In the genomic region with DNA sequence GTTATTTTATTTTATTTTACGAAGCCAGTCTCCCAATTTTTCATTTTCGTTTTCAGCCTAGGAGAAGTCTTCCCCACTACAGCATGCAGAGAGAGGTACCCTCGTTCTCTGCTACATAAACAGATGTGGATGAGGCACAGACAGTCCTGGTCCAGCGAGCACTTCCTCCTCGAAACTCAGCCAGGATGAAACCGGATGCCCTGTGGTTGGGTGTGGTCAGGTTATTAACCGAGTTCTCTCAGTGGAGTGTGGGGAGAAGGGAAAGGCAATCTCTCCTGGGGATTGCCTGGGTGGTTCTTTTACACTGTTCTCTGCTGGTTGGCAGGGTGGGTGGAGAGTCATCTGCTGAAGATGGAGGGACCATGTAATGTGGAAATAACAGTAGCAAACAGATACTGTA, we compare ENCODE assay signal across 10 mouse cellular contexts. TPM values are rescaled to one million over a fixed set of nuclear protein-coding genes. Genes with fewer than 3 reads are reported as not detected.
A peak's percentile ranks its signal among the peaks of the same experiment; 100 is the strongest.
DNase-seq lines count a peak whose midpoint lies in the region; ATAC-seq and TF ChIP-seq lines count a peak whose summit lies in the region.
"Had no signal": no experiment of that assay in that cellular context is flagged by ENCODE, and none has a peak within 500 bp of the region (broad histone marks: within the 10 kb centered on the region; RNA-seq: fewer than 3 reads in every experiment).

No protein-coding gene starts in this region.

- no peak overlapping the region for H3K4me2 ChIP-seq in embryonic facial prominence, embryonic 14.5 days (ENCODE audit: low read depth, low read length)
- H3K4me2 ChIP-seq in hindbrain, embryonic 13.5 days, result no peak overlapping the region
- H3K4me2 ChIP-seq: forebrain, embryonic 12.5 days had no signal

- no peak overlapping the region for H3K4me3 ChIP-seq in embryonic facial prominence, embryonic 14.5 days (ENCODE audit: low read depth, low read length)
- H3K4me3 ChIP-seq in hindbrain, embryonic 13.5 days, result no peak overlapping the region
- H3K4me3 ChIP-seq in layer of hippocampus, adult 2 months, result no peak overlapping the region
- H3K4me3 ChIP-seq: forebrain, embryonic 12.5 days had no signal

- no peak for TF ChIP-seq CTCF in layer of hippocampus, adult 2 months (conservative IDR thresholded peaks at IDR 0.05)

- peak; percentile 42 for DNase-seq in kidney, adult 9 months
- DNase-seq in kidney, adult 8-10 months, result no peak
- DNase-seq in CD4-positive helper T cell, adult 2 months (ENCODE audit: low read depth, low spot score), result peak; percentile 24
- DNase-seq in embryonic facial prominence, embryonic 14.5 days (ENCODE audit: low spot score), result peak; percentile 60
- peak; percentile 35 to 55 for DNase-seq in monocyte, adult 2 months (ENCODE audit: low read depth in 1 of 2, low spot score in 2 of 2)
- DNase-seq in layer of hippocampus, adult 2 months (ENCODE audit: low spot score in 2 of 2), result no peak
- DNase-seq in urinary bladder, postnatal 14 days (ENCODE audit: low spot score), result no peak
- DNase-seq: cerebellum, adult 11-12 months had no signal

- H3K9ac ChIP-seq in embryonic facial prominence, embryonic 14.5 days (ENCODE audit: low read depth, low read length), result no peak overlapping the region
- no peak overlapping the region for H3K9ac ChIP-seq in hindbrain, embryonic 13.5 days
- H3K9ac ChIP-seq: forebrain, embryonic 12.5 days had no signal

- H3K27me3 ChIP-seq in embryonic facial prominence, embryonic 14.5 days (replicated peaks; ENCODE audit: control insufficient read depth, insufficient read depth, low read length), result no peaks in the 10 kb centered on the region
- no peaks in the 10 kb centered on the region for H3K27me3 ChIP-seq in hindbrain, embryonic 13.5 days

- 0 out of 2 replicates have a peak, but pooled peaks cover 3% of the 10 kb centered on the region for H3K4me1 ChIP-seq in embryonic facial prominence, embryonic 14.5 days (ENCODE audit: control insufficient read depth, insufficient read depth, low read length)
- H3K4me1 ChIP-seq in hindbrain, embryonic 13.5 days (replicated peaks), result 0 out of 2 replicates have a peak, but pooled peaks cover 3% of the 10 kb centered on the region

- H3K9me3 ChIP-seq in embryonic facial prominence, embryonic 14.5 days (ENCODE audit: control insufficient read depth, low read length), result no peaks in the 10 kb centered on the region
- no peaks in the 10 kb centered on the region for H3K9me3 ChIP-seq in hindbrain, embryonic 13.5 days
- H3K9me3 ChIP-seq: forebrain, embryonic 12.5 days had no signal

- WGBS in embryonic facial prominence, embryonic 14.5 days, result 30% methylated on average over 7 of the region's 7 CpGs
- 72% methylated on average over 7 of the region's 7 CpGs for whole genome bisulfite sequencing in hindbrain, embryonic 13.5 days

- no peak overlapping the region for H3K27ac ChIP-seq in embryonic facial prominence, embryonic 14.5 days (replicated peaks; ENCODE audit: low read depth, low read length)
- H3K27ac ChIP-seq in hindbrain, embryonic 13.5 days, result no peak overlapping the region
- no peak overlapping the region for H3K27ac ChIP-seq in layer of hippocampus, adult 2 months
- H3K27ac ChIP-seq: forebrain, embryonic 12.5 days had no signal

- no peaks in the 10 kb centered on the region for H3K36me3 ChIP-seq in embryonic facial prominence, embryonic 14.5 days (ENCODE audit: control insufficient read depth, insufficient read depth, low read length)
- no peaks in the 10 kb centered on the region for H3K36me3 ChIP-seq in hindbrain, embryonic 13.5 days
- H3K36me3 ChIP-seq: forebrain, embryonic 12.5 days had no signal

- ATAC-seq in embryonic facial prominence, embryonic 14.5 days (ENCODE audit: low read depth), result peak; percentile 50; the same call in 1 of the 2 replicates
- no peak for ATAC-seq in hindbrain, embryonic 13.5 days (ENCODE audit: low FRiP score)

RNA-seq across cellular contexts. Expression of gene Hnrnpk, which starts 40.6 kb away (rescaled TPM):
- polyA plus RNA-seq in embryonic facial prominence, embryonic 14.5 days (2014; fragmentation: Nextera tagmentation; extraction: Ambion mirVana), result 1,259 and 1,407 TPM in 2 replicates
- polyA plus RNA-seq in hindbrain, embryonic 13.5 days (2015; fragmentation: Nextera tagmentation; extraction: Ambion mirVana), result 1,649 and 1,694 TPM in 2 replicates
- total RNA-seq in layer of hippocampus, adult 2 months (2021), result 100 to 1,000 TPM; 660 to 681 TPM

RNA-seq across cellular contexts. Expression of gene Rmi1, which starts 41.7 kb away (rescaled TPM):
- polyA plus RNA-seq in embryonic facial prominence, embryonic 14.5 days (2014; fragmentation: Nextera tagmentation; extraction: Ambion mirVana), result 22.6 and 23.5 TPM in 2 replicates
- polyA plus RNA-seq in hindbrain, embryonic 13.5 days (2015; fragmentation: Nextera tagmentation; extraction: Ambion mirVana), result 24.4 and 24.7 TPM in 2 replicates
- 10 to 100 TPM; 16.8 to 17.9 TPM for total RNA-seq in layer of hippocampus, adult 2 months (2021)

RNA-seq across cellular contexts. Expression of gene 2210016F16Rik, which starts 58.8 kb away (rescaled TPM):
- polyA plus RNA-seq in embryonic facial prominence, embryonic 14.5 days (2014; fragmentation: Nextera tagmentation; extraction: Ambion mirVana), result 29.1 and 30.3 TPM in 2 replicates
- 26.2 and 27.6 TPM in 2 replicates for polyA plus RNA-seq in hindbrain, embryonic 13.5 days (2015; fragmentation: Nextera tagmentation; extraction: Ambion mirVana)
- 1 to 10 TPM; 6.7 to 7.6 TPM for total RNA-seq in layer of hippocampus, adult 2 months (2021)

Comparison
In these comparisons a context has a peak if more than half of its experiments do, and no peak if none do; other contexts are left out.
1. DNase-seq: peak in kidney, adult 9 months (single experiment), CD4-positive helper T cell, adult 2 months (single experiment), embryonic facial prominence, embryonic 14.5 days (single experiment) and monocyte, adult 2 months (2 of 2); none in kidney, adult 8-10 months (0 of 2), layer of hippocampus, adult 2 months (0 of 2) and urinary bladder, postnatal 14 days (single experiment).